Mouse (Mus musculus) kidney, adult 2 months (tissue): ENCODE measurements at regions not wholly inside any gene's neighbourhood (a gene's known extent, or its start where the extent isn't known, plus 50 kb on each side); places are given as distances from the start of the nearest gene placed in this dataset.

Experiments
- CTCF ChIP-seq: fragments of 200-500 bp; conservative IDR thresholded peaks from 2 replicates; pipeline ENCODE4 v1.5.1; 2011; ENCODE audit warnings: low read depth, mild to moderate bottlenecking, control low read depth, low read length, moderate library complexity, mixed read lengths; ENCODE audit not compliant: insufficient read depth, insufficient read length
- POLR2A ChIP-seq: fragments of 200-500 bp; IDR thresholded peaks from one replicate; pipeline ENCODE4 v1.6.1; 2011; ENCODE audit warnings: low read depth, low read length, control low read depth

DNA sequence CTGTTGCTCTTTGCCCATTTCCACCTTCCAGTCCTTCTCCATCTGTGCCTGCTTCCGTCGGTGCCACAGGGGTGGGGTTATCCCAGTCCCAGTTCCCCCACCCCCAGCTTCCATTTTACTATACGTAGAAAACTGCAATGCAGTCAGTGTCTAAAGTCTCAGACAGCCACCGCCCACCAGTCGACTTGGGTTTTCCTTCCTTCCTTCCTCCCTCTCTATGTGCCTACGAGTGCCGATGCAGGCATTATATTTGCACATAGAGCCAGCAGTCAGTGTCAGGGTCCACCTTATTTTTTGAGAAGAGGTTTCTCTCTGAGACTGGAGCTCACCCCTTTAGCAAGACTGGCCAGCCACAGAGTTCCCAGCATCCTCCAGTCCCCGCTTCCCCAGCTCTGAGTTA, 218.3 kb upstream of the Amigo2 start:
- TF ChIP-seq CTCF (no peak), POLR2A (no peak)
